Mouse (Mus musculus): ENCODE results near the gene Gm13288. TPM values are rescaled to one million over a fixed set of nuclear protein-coding genes. Genes with fewer than 3 reads are reported as not detected.
"Not testable (repeated sequence)": the region's sequence is repeated elsewhere in the genome, so short reads cannot be mapped to it uniquely, and the experiment has no call there.

Gm13288 gene
- polyA plus RNA-seq, 1 experiment from 2014 or later: not detected

DNA sequence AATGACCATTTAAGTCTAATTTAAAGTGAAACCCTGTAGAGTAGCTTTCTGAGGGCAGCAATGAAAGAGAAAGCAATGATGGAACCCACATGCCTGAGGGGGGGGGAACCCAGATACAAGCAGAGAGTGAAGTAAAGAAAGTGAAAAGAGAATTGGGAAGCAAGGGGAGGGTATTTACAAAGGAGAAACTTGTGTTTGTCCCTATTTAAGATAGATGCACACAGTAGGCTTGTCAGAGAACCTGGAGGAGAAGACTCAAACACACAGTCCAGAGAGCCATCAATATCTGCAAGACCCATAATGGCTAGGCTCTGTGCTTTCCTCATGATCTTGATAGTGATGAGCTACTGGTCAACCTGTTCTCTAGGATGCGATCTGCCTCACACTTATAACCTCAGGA lies 14.3 kb downstream of the Gm13288 start, which contains the start of gene Ifna11:
TSS of gene Ifna11 (plus strand) at position 301 of the 400 bp plus-strand sequence.
- no peak within 1 kb of the TSS for H3K27ac ChIP-seq (replicated peaks)
- no peaks in the 10 kb centered on the region for H3K9me3 ChIP-seq
- no peak within 1 kb of the TSS for H3K4me3 ChIP-seq
- no peak for ATAC-seq (replicated peaks)
- 92% methylated on average over 1 of the region's 1 CpGs for WGBS
- H3K4me1 ChIP-seq: no peaks in the 10 kb centered on the region
- H3K4me2 ChIP-seq (replicated peaks): no peak within 1 kb of the TSS
- H3K9ac ChIP-seq (replicated peaks): no peak within 1 kb of the TSS
- no peaks in the 10 kb centered on the region for H3K36me3 ChIP-seq
- H3K27me3 ChIP-seq: no peaks in the 10 kb centered on the region

DNA sequence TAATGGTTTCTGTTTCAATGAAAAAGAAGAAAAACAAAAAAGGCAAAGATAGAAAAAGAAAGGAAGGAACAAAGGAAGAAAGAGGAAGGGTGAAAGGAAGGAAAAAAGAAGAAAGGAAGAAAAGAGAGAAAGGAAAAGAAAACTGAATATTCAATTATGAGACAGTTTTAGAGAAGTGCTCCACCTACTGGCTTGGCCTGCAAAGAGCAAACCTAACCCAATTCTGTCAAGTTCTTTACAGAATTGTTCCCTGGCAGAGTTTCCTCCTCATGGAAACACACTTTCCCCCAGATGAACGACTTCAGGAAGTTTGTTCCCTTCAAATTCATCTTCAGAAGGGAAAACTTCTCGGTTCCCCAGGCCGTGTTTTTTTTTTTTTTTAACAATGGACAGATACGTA lies 17.7 kb downstream of the Gm13288 start:
- WGBS: 26% methylated on average over 4 of the region's 4 CpGs
- Histone ChIP-seq H3K27ac (replicated peaks) (no peak overlapping the region), H3K9ac (replicated peaks) (no peak overlapping the region), H3K4me3 (no peak overlapping the region), H3K4me2 (replicated peaks) (no peak overlapping the region), H3K27me3 (no peaks in the 10 kb centered on the region), H3K9me3 (no peaks in the 10 kb centered on the region), H3K36me3 (no peaks in the 10 kb centered on the region), H3K4me1 (no peaks in the 10 kb centered on the region)
- no peak for ATAC-seq (replicated peaks)

DNA sequence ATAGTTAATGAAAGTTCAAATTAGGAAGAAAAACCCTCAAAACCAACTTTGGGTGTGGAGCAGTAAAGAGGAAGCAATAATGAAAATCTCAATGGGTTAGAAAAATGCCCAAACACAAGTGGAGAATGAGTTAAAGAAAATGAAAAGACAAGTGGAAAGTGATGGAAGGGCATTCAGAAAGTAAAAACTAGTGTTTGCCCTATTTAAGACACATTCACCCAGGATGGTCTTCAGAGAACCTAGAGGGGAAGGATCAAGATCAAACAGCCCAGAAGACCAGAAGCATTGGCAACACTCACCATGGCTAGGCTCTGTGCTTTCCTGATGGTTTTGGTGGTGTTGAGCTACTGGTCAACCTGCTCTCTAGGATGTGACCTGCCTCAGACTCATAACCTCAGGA lies 21.8 kb downstream of the Gm13288 start, which contains the start of gene Ifna6:
TSS of gene Ifna6 (plus strand) at position 301 of the 400 bp plus-strand sequence.
- not testable (repeated sequence) for H3K9ac ChIP-seq (replicated peaks); H3K27me3 ChIP-seq; H3K4me2 ChIP-seq (replicated peaks); H3K4me3 ChIP-seq; H3K36me3 ChIP-seq; H3K27ac ChIP-seq (replicated peaks); H3K4me1 ChIP-seq; ATAC-seq (replicated peaks); H3K9me3 ChIP-seq

DNA sequence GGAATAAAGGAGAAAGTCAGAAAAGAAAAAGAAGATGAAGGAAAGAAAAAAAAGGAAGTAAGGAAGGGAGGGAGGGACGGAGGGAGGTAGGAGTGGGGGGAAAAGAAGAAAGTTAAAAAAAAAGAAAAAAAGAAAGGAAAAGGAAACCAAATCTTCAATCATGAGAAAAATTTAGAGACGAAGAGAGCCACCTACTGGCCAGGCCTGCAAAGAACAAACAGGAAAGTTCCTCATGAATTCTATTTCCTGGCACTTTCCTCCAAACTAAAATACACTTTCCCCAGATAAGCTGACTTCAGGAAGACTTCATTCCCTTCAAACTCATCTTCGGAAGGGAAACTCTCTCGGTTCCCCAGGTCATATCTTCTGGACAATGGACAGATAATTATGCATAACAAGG lies 25.2 kb downstream of the Gm13288 start:
- no peak overlapping the region for H3K4me2 ChIP-seq (replicated peaks)
- H3K27me3 ChIP-seq: no peaks in the 10 kb centered on the region
- H3K4me3 ChIP-seq: no peak overlapping the region
- ATAC-seq (replicated peaks): no peak
- WGBS: 22% methylated on average over 4 of the region's 4 CpGs
- H3K9me3 ChIP-seq: no peaks in the 10 kb centered on the region
- no peak overlapping the region for H3K27ac ChIP-seq (replicated peaks)
- H3K4me1 ChIP-seq: no peaks in the 10 kb centered on the region
- no peaks in the 10 kb centered on the region for H3K36me3 ChIP-seq
- H3K9ac ChIP-seq (replicated peaks): no peak overlapping the region

DNA sequence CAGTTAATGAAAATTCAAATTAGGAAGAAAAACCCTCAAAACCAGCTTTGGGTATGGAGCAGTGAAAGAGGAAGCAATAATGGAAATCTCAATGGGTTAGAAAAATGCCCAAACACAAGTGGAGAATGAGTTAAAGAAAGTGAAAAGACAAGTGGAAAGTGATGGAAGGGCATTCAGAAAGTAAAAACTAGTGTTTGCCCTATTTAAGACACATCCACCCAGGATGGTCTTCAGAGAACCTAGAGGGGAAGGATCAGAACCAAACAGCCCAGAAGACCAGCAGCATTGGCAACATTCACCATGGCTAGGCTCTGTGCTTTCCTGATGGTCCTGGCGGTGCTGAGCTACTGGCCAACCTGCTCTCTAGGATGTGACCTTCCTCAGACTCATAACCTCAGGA lies 29.9 kb downstream of the Gm13288 start, which contains the start of gene Ifna5:
TSS of gene Ifna5 (plus strand) at position 301 of the 400 bp plus-strand sequence.
- ATAC-seq (replicated peaks): not testable (repeated sequence)
- WGBS: 92% methylated on average over 1 of the region's 1 CpGs

DNA sequence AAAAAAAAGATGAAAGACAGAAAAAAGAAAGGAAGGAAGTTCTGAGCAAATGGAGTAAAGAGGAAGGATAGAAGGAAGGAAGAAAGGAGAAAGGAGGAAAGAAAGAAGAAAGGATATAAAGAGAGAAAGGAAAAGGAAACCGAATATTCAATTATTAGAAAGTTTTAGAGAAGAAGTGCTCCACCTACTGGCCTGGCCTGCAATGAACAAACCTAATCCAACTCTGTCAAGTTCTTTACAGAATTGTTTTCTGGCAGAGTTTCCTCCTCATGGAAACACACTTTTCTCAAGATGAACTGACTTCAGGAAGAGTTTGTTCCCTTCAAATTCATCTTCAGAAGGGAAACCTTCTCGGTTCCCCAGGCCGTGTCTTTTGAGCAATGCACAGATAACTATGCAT lies 33.5 kb downstream of the Gm13288 start:
- Histone ChIP-seq H3K9me3 (no peaks in the 10 kb centered on the region), H3K9ac (replicated peaks) (no peak overlapping the region), H3K27me3 (no peaks in the 10 kb centered on the region), H3K4me1 (no peaks in the 10 kb centered on the region), H3K27ac (replicated peaks) (no peak overlapping the region), H3K4me3 (no peak overlapping the region), H3K4me2 (replicated peaks) (no peak overlapping the region), H3K36me3 (no peaks in the 10 kb centered on the region)
- ATAC-seq (replicated peaks): no peak
- WGBS: 45% methylated on average over 3 of the region's 3 CpGs

More for the DNA sequence above, 29.9 kb downstream of the Gm13288 start, which contains the start of gene Ifna5:
- H3K9me3 ChIP-seq; H3K4me3 ChIP-seq; H3K4me2 ChIP-seq (replicated peaks); H3K4me1 ChIP-seq; H3K27ac ChIP-seq (replicated peaks); H3K36me3 ChIP-seq; H3K27me3 ChIP-seq; H3K9ac ChIP-seq (replicated peaks): not testable (repeated sequence)

DNA sequence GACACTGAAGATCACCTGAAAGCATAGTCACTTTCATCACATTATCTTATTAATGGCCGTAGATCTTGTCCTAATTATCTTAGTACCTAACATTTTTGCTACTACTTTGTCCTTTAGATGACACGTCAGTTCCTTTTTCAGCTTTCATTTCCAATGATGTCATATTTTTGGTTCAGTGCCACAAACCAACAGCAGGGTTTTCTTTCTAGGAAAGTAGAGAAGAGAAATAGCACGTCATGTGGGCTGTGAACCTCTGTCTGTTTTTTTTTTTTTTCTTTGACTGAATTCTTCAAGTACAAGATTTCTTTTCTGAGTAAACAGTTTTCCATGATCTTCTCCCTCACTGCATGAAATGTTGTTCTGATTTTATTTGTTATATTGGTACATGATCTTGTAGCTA lies 34.7 kb downstream of the Gm13288 start:
- no peak for ATAC-seq (replicated peaks)
- Histone ChIP-seq H3K27me3 (no peaks in the 10 kb centered on the region), H3K36me3 (no peaks in the 10 kb centered on the region), H3K9me3 (no peaks in the 10 kb centered on the region), H3K27ac (replicated peaks) (no peak overlapping the region), H3K4me2 (replicated peaks) (no peak overlapping the region), H3K9ac (replicated peaks) (no peak overlapping the region), H3K4me3 (no peak overlapping the region), H3K4me1 (no peaks in the 10 kb centered on the region)
- 67% methylated on average over 3 of the region's 3 CpGs for WGBS

DNA sequence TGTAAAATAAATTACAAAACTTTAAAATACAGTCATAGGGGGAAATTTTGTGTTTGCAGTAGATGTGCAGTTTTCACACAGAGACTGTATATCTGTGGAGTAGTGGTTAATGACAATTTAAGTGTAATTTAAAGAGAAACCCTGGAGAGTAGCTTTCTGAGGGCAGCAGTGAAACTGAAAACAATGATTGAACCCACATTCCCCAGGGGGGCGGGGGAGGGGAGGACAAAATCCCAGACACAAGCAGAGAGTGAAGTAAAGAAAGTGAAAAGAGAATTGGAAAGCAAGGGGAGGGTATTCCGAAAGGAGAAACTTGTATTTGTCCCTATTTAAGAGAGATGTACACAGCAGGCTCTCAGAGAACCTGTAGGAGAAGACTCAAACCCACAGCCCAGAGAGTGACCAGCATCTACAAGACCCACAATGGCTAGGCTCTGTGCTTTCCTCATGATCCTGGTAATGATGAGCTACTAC lies 36.1 kb downstream of the Gm13288 start, which contains the start of gene Ifna4:
TSS of gene Ifna4 (plus strand) at position 424 of the 474 bp plus-strand sequence.
- Histone ChIP-seq H3K4me2 (replicated peaks) (no peak within 1 kb of the TSS), H3K4me3 (no peak within 1 kb of the TSS), H3K27me3 (no peaks in the 10 kb centered on the region), H3K9me3 (no peaks in the 10 kb centered on the region), H3K9ac (replicated peaks) (no peak within 1 kb of the TSS), H3K36me3 (no peaks in the 10 kb centered on the region), H3K27ac (replicated peaks) (no peak within 1 kb of the TSS), H3K4me1 (no peaks in the 10 kb centered on the region)
- WGBS: 33% methylated on average over 2 of the region's 2 CpGs
- no peak for ATAC-seq (replicated peaks)

DNA sequence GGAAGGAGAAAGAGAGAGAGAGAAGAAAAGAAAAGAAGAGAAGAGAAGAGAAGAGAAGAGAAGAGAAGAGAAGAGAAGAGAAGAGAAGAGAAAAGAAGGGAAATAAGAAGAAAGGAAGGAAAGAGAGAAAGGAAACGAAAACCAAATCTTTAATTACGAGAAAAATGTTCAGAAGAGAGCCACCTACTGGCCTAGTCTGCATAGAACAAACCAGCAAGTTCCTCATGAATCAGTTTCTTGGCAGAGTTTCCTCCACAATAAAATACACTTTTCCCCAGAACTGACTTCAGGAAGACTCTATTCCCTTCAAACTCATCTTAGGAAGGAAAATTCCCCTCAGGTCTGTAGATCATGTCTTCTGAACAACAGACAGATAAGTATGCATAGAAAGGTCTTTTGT lies 40.0 kb downstream of the Gm13288 start:
- H3K27ac ChIP-seq (replicated peaks): no peak overlapping the region
- no peaks in the 10 kb centered on the region for H3K36me3 ChIP-seq
- H3K9me3 ChIP-seq: no peaks in the 10 kb centered on the region
- no peak overlapping the region for H3K9ac ChIP-seq (replicated peaks)
- no peak for ATAC-seq (replicated peaks)
- H3K4me3 ChIP-seq: no peak overlapping the region
- no peaks in the 10 kb centered on the region for H3K4me1 ChIP-seq
- WGBS: 49% methylated on average over 2 of the region's 2 CpGs
- H3K4me2 ChIP-seq (replicated peaks): no peak overlapping the region
- H3K27me3 ChIP-seq: no peaks in the 10 kb centered on the region

DNA sequence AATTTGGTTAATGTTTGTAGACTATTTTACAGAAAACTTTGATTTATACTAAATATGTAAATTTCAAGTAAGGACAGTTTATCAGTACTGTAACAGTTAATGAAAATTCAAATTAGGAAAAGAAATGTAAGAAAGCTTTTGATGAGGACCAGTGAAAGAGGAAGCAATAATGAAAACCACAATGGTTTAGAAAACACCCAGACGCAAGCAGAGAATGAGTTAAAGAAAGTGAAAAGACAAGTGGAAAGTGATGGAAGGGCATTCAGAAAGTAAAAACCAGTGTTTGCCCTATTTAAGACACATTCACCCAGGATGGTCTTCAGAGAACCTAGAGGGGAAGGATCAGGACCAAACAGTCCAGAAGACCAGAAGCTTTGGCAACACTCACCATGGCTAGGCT lies 44.4 kb downstream of the Gm13288 start, which contains the start of gene Ifna1:
TSS of gene Ifna1 (plus strand) at position 390 of the 400 bp plus-strand sequence.
- ATAC-seq (replicated peaks): no peak
- 27% methylated on average over 1 of the region's 1 CpGs for WGBS
- Histone ChIP-seq H3K4me1 (no peaks in the 10 kb centered on the region), H3K27me3 (no peaks in the 10 kb centered on the region), H3K9me3 (no peaks in the 10 kb centered on the region), H3K36me3 (no peaks in the 10 kb centered on the region), H3K9ac (replicated peaks) (no peak within 1 kb of the TSS), H3K4me2 (replicated peaks) (no peak within 1 kb of the TSS), H3K27ac (replicated peaks) (no peak within 1 kb of the TSS), H3K4me3 (no peak within 1 kb of the TSS)

DNA sequence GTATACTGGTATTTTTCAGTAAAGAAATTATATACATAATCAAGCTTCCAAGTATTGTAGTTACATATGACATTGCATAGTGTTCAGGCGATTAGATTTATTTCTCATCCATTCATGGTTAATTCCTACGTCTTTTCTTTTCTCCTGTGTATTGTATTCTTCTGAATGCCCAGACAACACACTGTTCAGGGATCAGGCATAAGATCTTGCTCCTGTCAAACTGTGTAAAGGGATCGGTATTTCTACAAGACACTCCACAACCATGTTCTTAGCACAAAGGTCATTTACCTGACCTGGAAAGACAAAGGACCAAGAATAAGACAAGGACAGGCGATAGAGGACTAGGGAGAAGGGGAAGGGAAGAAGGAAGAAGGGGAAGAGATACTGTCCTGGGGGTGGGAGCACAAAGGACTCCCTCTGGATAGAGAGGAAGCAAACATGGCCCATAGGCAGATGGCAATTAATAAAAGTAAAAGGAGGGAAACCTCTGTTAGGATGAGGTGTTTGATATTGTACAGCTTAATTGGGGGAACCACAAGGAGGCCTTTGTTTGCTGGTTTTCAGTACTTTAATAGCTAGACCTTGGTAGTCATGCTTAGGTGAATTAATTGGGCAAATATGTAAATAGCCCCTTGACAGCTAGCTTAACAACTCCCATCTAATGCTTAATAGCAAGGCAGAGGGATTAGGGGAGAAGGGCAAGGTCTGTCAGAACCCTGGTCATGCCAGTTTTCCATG lies 45.9 kb downstream of the Gm13288 start:
- no peak overlapping the region for H3K27ac ChIP-seq (replicated peaks)
- H3K4me1 ChIP-seq: no peaks in the 10 kb centered on the region
- H3K9me3 ChIP-seq: no peaks in the 10 kb centered on the region
- peak; percentile 63; the same call in 1 of the 2 replicates for ATAC-seq (replicated peaks)
- 10% methylated on average over 4 of the region's 4 CpGs for WGBS
- no peak overlapping the region for H3K4me3 ChIP-seq
- H3K36me3 ChIP-seq: no peaks in the 10 kb centered on the region
- no peaks in the 10 kb centered on the region for H3K27me3 ChIP-seq
- H3K9ac ChIP-seq (replicated peaks): no peak overlapping the region
- H3K4me2 ChIP-seq (replicated peaks): no peak overlapping the region
